Mouse (Mus musculus): ENCODE measurements around the gene Mcl1.

DNA sequence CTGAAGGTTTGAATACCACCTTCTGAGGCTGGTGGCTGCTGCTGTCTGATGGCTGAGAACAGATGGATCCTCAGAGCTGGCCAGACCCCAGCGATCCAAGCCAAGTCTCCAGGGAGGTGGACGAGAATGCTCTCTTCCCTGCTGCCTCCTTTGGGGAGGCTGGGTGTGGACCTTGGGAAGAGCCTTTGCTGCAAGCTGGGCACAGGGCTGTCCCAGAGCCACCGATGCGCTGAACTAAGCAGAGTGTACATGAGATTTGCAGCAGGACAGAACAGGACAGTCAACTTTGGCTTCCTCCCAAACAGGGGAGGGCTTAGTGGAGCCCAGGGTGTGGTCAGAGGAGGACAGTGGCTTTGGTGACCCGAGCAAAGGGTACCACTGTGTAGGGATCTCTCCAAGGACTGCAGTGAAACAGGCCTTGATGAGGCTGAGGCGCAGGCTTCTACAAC is 41.7 kb downstream of the Mcl1 start:
- TF ChIP-seq USF1 (IDR thresholded peaks at IDR 0.05; ENCODE audit: low read depth) (no peak), FOSL1 (IDR thresholded peaks at IDR 0.05; ENCODE audit: insufficient read depth, low read length, poor library complexity, severe bottlenecking) (no peak)

All from C2C12 (cell line).